Mouse (Mus musculus) brain, embryonic 18.5 days (tissue): Measurements from ENCODE around the gene Galns.
"Not testable (repeated sequence)": the region's sequence is repeated elsewhere in the genome, so short reads cannot be mapped to it uniquely, and the experiment has no call there.

Source experiments
- DNase-seq: peaks from one replicate; pipeline ENCODE4 v3.0.0-alpha.2; 2012; ENCODE audit warnings: low read depth, low spot score

Galns gene

GRCm38 (mm10) chr8:122635878-122636802, 24.9 kb upstream of the Galns start:
- no peak for DNase-seq

GRCm38 (mm10) chr8:122633205-122633604, 21.9 kb upstream of the Galns start:
- DNase-seq: no peak

DNA sequence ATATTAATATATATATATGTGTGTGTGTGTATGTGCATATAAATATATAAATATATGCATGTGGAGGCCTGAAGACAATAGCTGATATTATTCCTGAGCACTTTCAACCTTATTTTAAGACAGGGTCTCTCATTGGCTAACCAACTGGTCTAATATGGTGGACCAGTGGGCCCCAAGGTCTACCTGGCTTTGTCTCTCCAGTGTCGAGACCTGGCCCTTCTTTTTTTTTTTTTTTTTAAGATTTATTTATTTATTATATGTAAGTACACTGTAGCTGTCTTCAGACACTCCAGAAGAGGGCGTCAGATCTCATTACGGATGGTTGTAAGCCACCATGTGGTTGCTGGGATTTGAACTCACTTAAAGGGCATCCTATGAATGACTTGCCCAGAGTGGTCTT, 20.9 kb upstream of the Galns start:
- not testable (repeated sequence) for DNase-seq

DNA sequence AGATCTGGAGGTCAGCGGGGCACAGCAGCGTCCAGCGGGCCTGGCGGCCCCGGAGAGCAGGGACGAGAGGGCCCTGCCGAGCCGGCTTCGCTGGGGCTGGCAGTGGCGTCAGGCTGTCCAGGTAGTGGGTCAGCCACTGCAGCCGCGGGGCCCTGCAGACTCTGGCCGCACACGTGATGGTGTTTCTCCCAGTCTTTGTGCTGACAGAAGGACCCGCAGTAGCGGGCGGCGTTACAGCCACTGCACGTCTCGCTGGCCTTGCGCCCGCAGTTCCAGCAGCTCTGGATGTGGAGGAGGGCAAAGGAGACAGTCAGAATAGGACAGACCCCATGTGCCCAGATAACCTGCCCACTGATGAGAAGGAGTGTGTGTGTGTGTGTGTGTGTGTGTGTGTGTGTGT, 19.4 kb upstream of the Galns start:
- DNase-seq: no peak

DNA sequence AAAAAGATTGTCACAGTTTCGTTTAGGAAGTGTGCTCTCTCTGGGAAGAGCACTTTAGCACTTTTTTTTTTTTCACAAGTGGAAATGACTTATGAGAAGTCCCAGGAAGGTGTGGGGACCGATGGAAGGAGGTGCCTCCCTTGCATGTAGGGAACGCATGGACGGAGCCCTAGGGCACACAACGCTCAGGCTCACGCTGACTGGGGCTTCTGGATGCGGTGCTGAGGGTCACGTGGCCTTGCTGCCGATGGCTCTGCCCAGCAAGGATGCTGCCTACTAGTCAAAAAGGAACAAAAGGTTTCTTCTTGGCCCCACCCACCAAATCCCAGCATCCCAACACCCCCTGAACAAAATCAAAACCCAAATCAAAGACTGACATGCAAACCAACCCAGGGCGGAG, 18.1 kb upstream of the Galns start:
- DNase-seq: no peak

- no peak for DNase-seq
Measured at GRCm38 (mm10) chr8:122626896-122627295, 15.6 kb upstream of the Galns start.

DNA sequence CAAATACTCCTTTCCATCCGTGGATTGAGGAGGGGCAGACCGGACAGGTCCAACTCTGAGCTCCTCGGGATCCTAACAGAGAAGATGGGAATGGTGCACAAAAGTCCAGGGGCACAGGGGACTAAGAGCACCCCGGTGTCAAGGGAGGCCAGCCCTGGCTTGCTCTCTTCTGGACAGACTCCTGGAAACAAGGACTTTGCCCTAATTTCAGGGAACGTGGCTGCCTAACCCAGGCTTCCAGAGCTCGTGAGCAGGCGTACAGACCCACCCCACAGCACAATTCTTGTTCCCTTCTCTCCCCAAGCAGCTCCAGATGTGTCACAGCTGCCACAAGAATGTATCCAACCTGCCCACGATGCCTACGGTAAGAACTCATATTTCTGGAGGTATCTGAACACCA, 14.5 kb upstream of the Galns start:
- DNase-seq: no peak

DNA sequence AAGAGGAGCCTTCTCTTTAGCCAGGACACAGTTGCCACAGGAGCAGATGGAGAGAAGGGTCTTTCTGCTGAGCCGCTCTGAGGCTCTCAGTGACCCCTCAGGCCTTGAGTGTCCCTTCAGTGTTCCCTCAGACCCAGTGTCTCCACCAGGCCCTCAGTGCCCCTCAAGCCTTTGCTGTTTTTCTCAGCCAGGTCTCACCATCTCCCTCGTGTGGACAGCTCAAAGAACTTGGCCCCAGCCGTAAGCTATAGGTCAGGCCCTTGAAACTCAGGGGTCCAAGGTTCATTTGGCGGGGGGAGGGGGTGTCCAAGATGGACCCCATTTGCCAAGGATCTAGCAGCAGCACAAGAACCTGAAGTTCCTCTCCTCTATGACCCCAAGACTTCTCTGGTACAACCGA, 13.4 kb upstream of the Galns start:
- no peak for DNase-seq

- no peak for DNase-seq
Measured at GRCm38 (mm10) chr8:122623844-122624642, 12.8 kb upstream of the Galns start.

GRCm38 (mm10) chr8:122622727-122623126, 11.5 kb upstream of the Galns start, which contains the start of gene Pabpn1l:
TSS of gene Pabpn1l (minus strand) at chr8:122622739.
- DNase-seq: no peak

- no peak for DNase-seq
Measured at GRCm38 (mm10) chr8:122620446-122620845, 9.2 kb upstream of the Galns start.

- DNase-seq: no peak
Measured at GRCm38 (mm10) chr8:122618660-122619378, 7.6 kb upstream of the Galns start.

- DNase-seq: peak; percentile 30
Measured at GRCm38 (mm10) chr8:122617947-122618546, 6.8 kb upstream of the Galns start.

- DNase-seq: no peak
Measured at GRCm38 (mm10) chr8:122616181-122616905, 5.1 kb upstream of the Galns start.

DNA sequence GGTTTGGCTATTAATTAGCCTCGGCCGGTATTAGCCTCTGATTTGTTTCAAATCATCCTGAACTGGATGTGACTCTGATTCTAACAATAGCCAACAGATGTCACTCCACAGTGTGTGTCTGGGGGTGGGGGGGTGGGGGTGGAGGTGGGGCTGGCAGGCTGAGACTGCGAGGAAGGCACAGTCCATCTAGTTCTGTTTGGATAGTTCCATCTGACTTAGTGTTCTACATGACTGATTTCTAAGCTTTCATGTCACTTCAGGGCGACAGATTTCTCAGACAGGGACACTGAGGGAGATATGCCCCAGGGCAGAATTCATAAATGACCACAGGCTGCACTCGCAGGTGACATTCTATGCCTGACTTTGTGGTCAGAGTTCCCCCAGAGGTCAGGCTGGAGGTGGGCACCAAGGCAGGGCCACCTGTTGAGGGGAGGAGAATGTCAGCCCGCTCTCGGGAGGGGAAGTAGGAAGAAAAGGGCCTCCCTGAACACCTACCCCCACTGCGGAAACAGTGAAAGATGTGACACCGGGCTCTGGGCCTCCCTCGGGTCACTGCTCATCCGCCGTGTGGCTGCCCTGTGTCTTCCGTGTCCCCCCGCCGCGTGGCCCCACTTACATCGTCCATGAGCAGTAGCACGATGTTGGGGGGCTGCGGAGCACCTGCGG, 518 bp downstream of the Galns start:
- DNase-seq: no peak

DNA sequence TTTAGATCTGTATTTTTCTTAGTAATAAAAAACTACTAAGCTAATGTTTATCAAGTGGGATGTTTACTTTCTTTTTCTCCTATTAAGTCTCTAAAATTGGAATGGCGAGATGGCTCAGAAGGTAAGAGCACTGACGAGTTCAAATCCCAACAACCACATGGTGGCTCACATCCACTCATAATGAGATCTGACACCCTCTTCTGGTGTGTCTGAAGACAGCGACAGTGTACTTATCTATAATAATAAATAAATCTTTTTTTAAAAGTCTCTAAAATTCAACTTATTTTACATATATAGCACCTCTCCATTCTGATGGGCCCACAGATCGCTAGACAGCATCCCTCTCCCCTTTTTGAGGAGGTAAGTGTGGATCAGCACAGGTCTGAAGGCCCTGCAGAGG, 1.1 kb downstream of the Galns start:
- no peak for DNase-seq

- DNase-seq: no peak
Measured at GRCm38 (mm10) chr8:122606810-122607209, 4.5 kb downstream of the Galns start.

- no peak for DNase-seq
Measured at GRCm38 (mm10) chr8:122605367-122605766, 5.9 kb downstream of the Galns start.

DNA sequence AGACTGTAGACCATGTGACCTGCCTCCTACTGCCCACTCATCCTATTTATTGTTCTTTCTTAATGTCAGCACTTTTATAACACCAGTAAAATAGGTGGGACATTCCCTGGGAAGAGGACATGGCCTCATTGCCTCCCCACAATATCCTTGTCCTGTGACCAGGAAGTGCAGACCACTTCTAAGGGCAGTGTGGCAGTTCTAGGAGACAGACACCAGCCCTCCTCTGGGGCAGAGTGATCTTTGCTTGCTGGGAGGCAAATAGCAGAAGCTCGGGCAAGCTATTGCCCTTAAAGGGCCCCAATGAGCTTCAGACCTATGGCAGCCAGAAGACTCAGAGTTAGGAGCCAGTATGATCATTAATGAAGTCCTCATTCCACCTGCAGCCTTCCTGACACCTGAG, 6.6 kb downstream of the Galns start:
- DNase-seq: no peak

DNA sequence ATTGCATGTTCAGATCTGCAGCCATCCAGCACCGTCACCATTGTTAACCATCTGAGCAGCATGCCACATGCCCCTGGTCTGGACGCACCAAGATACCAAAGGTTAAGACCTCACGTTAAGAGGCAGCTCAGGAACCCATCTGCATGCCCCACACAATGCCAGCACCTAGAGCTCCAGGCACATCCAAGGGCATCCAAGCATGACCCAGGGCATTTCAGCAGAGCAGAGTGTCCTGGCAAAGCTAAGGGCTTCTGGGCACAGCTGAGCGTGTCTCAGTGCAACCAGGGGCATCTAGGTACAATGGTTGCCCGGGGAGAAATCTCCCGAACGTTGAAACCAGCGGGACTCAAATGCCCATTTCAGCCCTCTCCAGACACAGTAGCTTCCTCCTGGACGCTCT, 10.6 kb downstream of the Galns start:
- DNase-seq: no peak
